22 mouse cellular contexts compared by ENCODE assay signal in genomic region chr13:115671685-115672084, GRCm38 (mm10).
DNase-seq lines count a peak whose midpoint lies in the region; ATAC-seq and TF ChIP-seq lines count a peak whose summit lies in the region.
"Had no signal": no experiment of that assay in that cellular context is flagged by ENCODE, and none has a peak within 500 bp of the region (broad histone marks: within the 10 kb centered on the region; RNA-seq: fewer than 3 reads in every experiment).

No protein-coding gene starts in this region.

- peak; percentile 26; the same call in 1 of the 2 replicates for ATAC-seq in intestine, embryonic 16.5 days
- no peak for ATAC-seq in intestine, embryonic 15.5 days
- ATAC-seq in intestine, postnatal 0 days, result peak; percentile 86
- peak; percentile 77 for ATAC-seq in stomach, postnatal 0 days (ENCODE audit: low FRiP score, low TSS enrichment)
- ATAC-seq in forebrain, embryonic 11.5 days (replicated peaks; ENCODE audit: low FRiP score), result no peak
- ATAC-seq in megakaryocyte, adult 5-6 weeks (ENCODE audit: poor library complexity, severe bottlenecking), result no peak
- ATAC-seq: activated CD4-positive, CD25-positive, alpha-beta regulatory T cell, adult 4 months; CD4-positive, CD25-positive, alpha-beta regulatory T cell, adult 4 months; Patski had no signal

- H3K27me3 ChIP-seq in intestine, embryonic 16.5 days (replicated peaks; ENCODE audit: control insufficient read depth, insufficient read depth, low read length), result no peaks in the 10 kb centered on the region
- H3K27me3 ChIP-seq in intestine, embryonic 15.5 days (replicated peaks), result no peaks in the 10 kb centered on the region
- H3K27me3 ChIP-seq in intestine, postnatal 0 days (replicated peaks; ENCODE audit: control insufficient read depth, insufficient read depth, low read length), result no peaks in the 10 kb centered on the region
- H3K27me3 ChIP-seq in stomach, postnatal 0 days (ENCODE audit: control insufficient read depth, insufficient read depth, low read length), result no peaks in the 10 kb centered on the region
- H3K27me3 ChIP-seq in forebrain, embryonic 11.5 days (ENCODE audit: control insufficient read depth, insufficient read depth, low read length), result peaks cover 2% of the 10 kb centered on the region; the same call in 1 of the 2 replicates
- H3K27me3 ChIP-seq: CH12.LX had no signal

- H3K9ac ChIP-seq in intestine, embryonic 16.5 days (ENCODE audit: low read depth, low read length), result no peak overlapping the region
- H3K9ac ChIP-seq in intestine, embryonic 15.5 days, result no peak overlapping the region
- H3K9ac ChIP-seq in intestine, postnatal 0 days (ENCODE audit: low read depth, low read length), result no peak overlapping the region
- no peak overlapping the region for H3K9ac ChIP-seq in stomach, postnatal 0 days (ENCODE audit: low read length)
- H3K9ac ChIP-seq in forebrain, embryonic 11.5 days (ENCODE audit: low read length), result no peak overlapping the region

- DNase-seq in large intestine, adult 2 months (ENCODE audit: low read depth, low spot score), result peak; percentile 4
- DNase-seq in stomach, postnatal 0 days (ENCODE audit: low spot score), result no peak
- DNase-seq in urinary bladder, postnatal 14 days (ENCODE audit: low spot score), result no peak
- DNase-seq in forebrain, embryonic 11.5 days (ENCODE audit: low spot score), result no peak
- DNase-seq: adrenal gland, adult 2 months; adrenal gland, adult 8-10 months; adrenal gland, postnatal 10 days; adrenal gland, postnatal 14 days; adrenal gland, postnatal 25 days; adrenal gland, postnatal 36 days; B cell, adult 2 months; cerebellum, adult 11 months; cerebellum, adult 11-12 months had no signal

- H3K4me3 ChIP-seq in intestine, embryonic 16.5 days (ENCODE audit: low read length), result no peak overlapping the region
- no peak overlapping the region for H3K4me3 ChIP-seq in intestine, embryonic 15.5 days (replicated peaks)
- no peak overlapping the region for H3K4me3 ChIP-seq in intestine, postnatal 0 days (ENCODE audit: low read depth, low read length)
- no peak overlapping the region for H3K4me3 ChIP-seq in stomach, postnatal 0 days (ENCODE audit: low read depth, low read length)
- H3K4me3 ChIP-seq in forebrain, embryonic 11.5 days (ENCODE audit: low read depth, low read length), result no peak overlapping the region

- H3K4me1 ChIP-seq in intestine, embryonic 16.5 days (ENCODE audit: control insufficient read depth, insufficient read depth, low read length), result no peaks in the 10 kb centered on the region
- no peaks in the 10 kb centered on the region for H3K4me1 ChIP-seq in intestine, embryonic 15.5 days (replicated peaks)
- no peaks in the 10 kb centered on the region for H3K4me1 ChIP-seq in intestine, postnatal 0 days (replicated peaks; ENCODE audit: control insufficient read depth, insufficient read depth, low read length)
- H3K4me1 ChIP-seq in stomach, postnatal 0 days (replicated peaks; ENCODE audit: control insufficient read depth, insufficient read depth), result no peaks in the 10 kb centered on the region
- 0 out of 2 replicates have a peak, but pooled peaks cover 2% of the 10 kb centered on the region for H3K4me1 ChIP-seq in forebrain, embryonic 11.5 days (replicated peaks; ENCODE audit: control insufficient read depth, insufficient read depth, low read length)

- H3K36me3 ChIP-seq in intestine, embryonic 16.5 days (ENCODE audit: control insufficient read depth, insufficient read depth, low read length), result no peaks in the 10 kb centered on the region
- no peaks in the 10 kb centered on the region for H3K36me3 ChIP-seq in intestine, embryonic 15.5 days
- no peaks in the 10 kb centered on the region for H3K36me3 ChIP-seq in intestine, postnatal 0 days (ENCODE audit: control insufficient read depth, insufficient read depth)
- no peaks in the 10 kb centered on the region for H3K36me3 ChIP-seq in stomach, postnatal 0 days (ENCODE audit: control insufficient read depth, insufficient read depth, low read length)
- no peaks in the 10 kb centered on the region for H3K36me3 ChIP-seq in forebrain, embryonic 11.5 days (ENCODE audit: control insufficient read depth, insufficient read depth, low read length)
- H3K36me3 ChIP-seq: G1E had no signal

- no peak overlapping the region for H3K27ac ChIP-seq in intestine, embryonic 16.5 days (ENCODE audit: low read length)
- H3K27ac ChIP-seq in intestine, embryonic 15.5 days, result no peak overlapping the region
- no peak overlapping the region for H3K27ac ChIP-seq in intestine, postnatal 0 days (ENCODE audit: low read depth, low read length)
- H3K27ac ChIP-seq in stomach, postnatal 0 days (replicated peaks), result no peak overlapping the region
- H3K27ac ChIP-seq in forebrain, embryonic 11.5 days (ENCODE audit: low read depth, low read length), result no peak overlapping the region

- H3K9me3 ChIP-seq in intestine, embryonic 16.5 days (ENCODE audit: control insufficient read depth, low read length), result no peaks in the 10 kb centered on the region
- H3K9me3 ChIP-seq in intestine, embryonic 15.5 days, result no peaks in the 10 kb centered on the region
- H3K9me3 ChIP-seq in intestine, postnatal 0 days (ENCODE audit: control insufficient read depth), result no peaks in the 10 kb centered on the region
- no peaks in the 10 kb centered on the region for H3K9me3 ChIP-seq in stomach, postnatal 0 days (ENCODE audit: control insufficient read depth, low read length)
- no peaks in the 10 kb centered on the region for H3K9me3 ChIP-seq in forebrain, embryonic 11.5 days (ENCODE audit: control insufficient read depth, low read length)

- WGBS in intestine, embryonic 16.5 days, result 74% methylated on average over 7 of the region's 7 CpGs
- 75% methylated on average over 7 of the region's 7 CpGs for WGBS in intestine, embryonic 15.5 days
- 53% methylated on average over 7 of the region's 7 CpGs for WGBS in intestine, postnatal 0 days
- WGBS in large intestine, adult 2 months, result 60% methylated on average over 7 of the region's 7 CpGs
- 75% methylated on average over 7 of the region's 7 CpGs for WGBS in stomach, postnatal 0 days
- 92% methylated on average over 7 of the region's 7 CpGs for WGBS in forebrain, embryonic 11.5 days

- no peak for TF ChIP-seq CTCF in intestine, postnatal 0 days (IDR thresholded peaks at IDR 0.05; ENCODE audit: low read depth)
- TF ChIP-seq CTCF in stomach, postnatal 0 days (IDR thresholded peaks at IDR 0.05; ENCODE audit: low read depth), result no peak

- TF ChIP-seq EP300 in stomach, postnatal 0 days (optimal IDR thresholded peaks at IDR 0.05), result no peak

- H3K4me2 ChIP-seq in intestine, embryonic 16.5 days (ENCODE audit: low read depth, low read length), result no peak overlapping the region
- H3K4me2 ChIP-seq in intestine, embryonic 15.5 days (replicated peaks), result no peak overlapping the region
- no peak overlapping the region for H3K4me2 ChIP-seq in intestine, postnatal 0 days (replicated peaks; ENCODE audit: low read depth)
- H3K4me2 ChIP-seq in stomach, postnatal 0 days (replicated peaks; ENCODE audit: low read depth), result no peak overlapping the region
- H3K4me2 ChIP-seq in forebrain, embryonic 11.5 days (ENCODE audit: low read depth, low read length, severe bottlenecking), result no peak overlapping the region

Comparison
In these comparisons a context has a peak if more than half of its experiments do, and no peak if none do; other contexts are left out.
1. ATAC-seq: peak in intestine, embryonic 16.5 days (single experiment), intestine, postnatal 0 days (single experiment) and stomach, postnatal 0 days (single experiment); none in intestine, embryonic 15.5 days (single experiment), forebrain, embryonic 11.5 days (single experiment) and megakaryocyte, adult 5-6 weeks (single experiment).